Mouse (Mus musculus) testis, adult 2 months (tissue): ENCODE measurements around the gene P3h2.

Experiments
- CTCF ChIP-seq: fragments of 200-500 bp; IDR thresholded peaks from 2 replicates; pipeline ENCODE4 v1.5.1; 2012; ENCODE audit warnings: low read depth, mild to moderate bottlenecking, inconsistent platforms, low read length, moderate library complexity; ENCODE audit not compliant: control insufficient read depth, insufficient read depth, insufficient replicate concordance
- POLR2A ChIP-seq: fragments of 200-500 bp; IDR thresholded peaks from 2 replicates; pipeline ENCODE4 v1.6.1; 2012; ENCODE audit warnings: low read depth, mild to moderate bottlenecking, inconsistent platforms, low read length, moderate library complexity; ENCODE audit not compliant: control insufficient read depth

DNA sequence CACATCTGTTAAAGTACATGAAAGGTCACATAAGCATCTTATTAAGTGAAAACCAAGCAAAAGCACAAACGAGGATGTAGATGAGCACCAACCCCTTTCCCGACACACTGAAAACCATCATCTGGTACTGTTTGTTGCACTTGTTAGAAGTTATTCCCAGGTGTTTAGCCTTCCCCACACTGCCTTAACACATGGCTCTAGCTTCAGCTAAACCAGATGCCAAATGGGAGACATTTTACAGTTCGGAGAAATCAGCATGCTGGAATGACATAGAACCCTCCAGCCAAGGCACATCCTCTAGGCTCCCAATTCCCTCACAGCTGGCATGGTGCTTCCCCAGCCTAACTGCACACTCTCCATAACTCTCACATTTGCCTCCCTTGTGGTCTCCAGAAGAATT, 66.3 kb downstream of the P3h2 start:
- TF ChIP-seq POLR2A = no peak
- no peak for TF ChIP-seq CTCF
